Mouse (Mus musculus) heart, embryonic 14.5 days (tissue): ENCODE data around the gene Prpsap2. TPM values are rescaled to one million over a fixed set of nuclear protein-coding genes. Genes with fewer than 3 reads are reported as not detected.

ENCODE experiments used
- ATAC-seq: fragments of 200-750 bp; cut with Nextera tagmentation; 2 replicates; pipeline ENCODE4 v1.8.0; 2017; ENCODE audit warnings: low read depth, moderate TSS enrichment; ENCODE audit not compliant: insufficient number of reproducible peaks, insufficient read depth, low FRiP score
- H3K27ac ChIP-seq, 2 experiments: fragments of 200-500 bp in 1 of 2; fragments of 300-500 bp in 1 of 2; sonication (generic) in 1 of 2; replicated peaks in 1 of 2; 2 replicates each; pipeline ENCODE4 v1.5.1; 2012 to 2014; ENCODE audit warnings: low read depth in 2 of 2, low read length in 2 of 2, control low read depth in 1 of 2, mild to moderate bottlenecking in 1 of 2, mixed read lengths in 1 of 2; ENCODE audit not compliant: control insufficient read depth in 1 of 2, insufficient read depth in 1 of 2
- H3K27me3 ChIP-seq: fragments of 300-500 bp; sonication (generic); 2 replicates; pipeline ENCODE4 v1.6.1; 2014; ENCODE audit warnings: mild to moderate bottlenecking, low read length, control low read depth; ENCODE audit not compliant: control insufficient read depth, insufficient read depth
- H3K36me3 ChIP-seq: fragments of 300-500 bp; sonication (generic); 2 replicates; pipeline ENCODE4 v1.6.1; 2014; ENCODE audit warnings: mild to moderate bottlenecking, control low read depth, low read length, mixed read lengths; ENCODE audit not compliant: control insufficient read depth, insufficient read depth
- H3K4me1 ChIP-seq, 2 experiments: fragments of 200-500 bp in 1 of 2; fragments of 300-500 bp in 1 of 2; sonication (generic) in 1 of 2; 2 replicates each; pipeline ENCODE4 v1.6.1; 2012 to 2014; ENCODE audit warnings: low read length in 2 of 2, control low read depth in 1 of 2, mixed read lengths in 1 of 2; ENCODE audit not compliant: control insufficient read depth in 2 of 2, insufficient read depth in 2 of 2
- H3K4me2 ChIP-seq: fragments of 300-500 bp; sonication (generic); 2 replicates; pipeline ENCODE4 v1.6.1; 2014; ENCODE audit warnings: mild to moderate bottlenecking, low read length
- H3K4me3 ChIP-seq, 2 experiments: fragments of 200-500 bp in 1 of 2; fragments of 300-500 bp in 1 of 2; sonication (generic) in 1 of 2; 2 replicates each; pipeline ENCODE4 v1.5.1; 2012 to 2014; ENCODE audit warnings: low read length in 2 of 2, mild to moderate bottlenecking in 2 of 2, control low read depth in 1 of 2, low read depth in 1 of 2, moderate library complexity in 1 of 2; ENCODE audit not compliant: control insufficient read depth in 1 of 2, insufficient read depth in 1 of 2
- H3K9ac ChIP-seq: fragments of 300-500 bp; sonication (generic); 2 replicates; pipeline ENCODE4 v1.6.1; 2014; ENCODE audit warnings: mild to moderate bottlenecking, low read length
- H3K9me3 ChIP-seq: fragments of 300-500 bp; sonication (generic); 2 replicates; pipeline ENCODE4 v1.6.1; 2016; ENCODE audit warnings: low read length, control low read depth; ENCODE audit not compliant: control insufficient read depth
- WGBS: fragments of 180-500 bp; shearing (Covaris S2); extraction: QIAGEN DNeasy Blood & Tissue Kit; methylation state at CpG from one replicate; pipeline ENCODE4 v1.1.7; 2014; 5-methylcytosine and 5-hydroxymethylcytosine counted together
- polyA plus RNA-seq: library from polyadenylated mRNA; unstranded; fragments of >200 nt; fragmentation: Nextera tagmentation; extraction: Ambion mirVana; gene quantifications from 2 replicates; pipeline ENCODE4 v1.2.1, GENCODE M21; 2014

The Prpsap2 gene
- polyA plus RNA-seq, 1 experiment from 2014 or later, result 15.5 TPM

DNA sequence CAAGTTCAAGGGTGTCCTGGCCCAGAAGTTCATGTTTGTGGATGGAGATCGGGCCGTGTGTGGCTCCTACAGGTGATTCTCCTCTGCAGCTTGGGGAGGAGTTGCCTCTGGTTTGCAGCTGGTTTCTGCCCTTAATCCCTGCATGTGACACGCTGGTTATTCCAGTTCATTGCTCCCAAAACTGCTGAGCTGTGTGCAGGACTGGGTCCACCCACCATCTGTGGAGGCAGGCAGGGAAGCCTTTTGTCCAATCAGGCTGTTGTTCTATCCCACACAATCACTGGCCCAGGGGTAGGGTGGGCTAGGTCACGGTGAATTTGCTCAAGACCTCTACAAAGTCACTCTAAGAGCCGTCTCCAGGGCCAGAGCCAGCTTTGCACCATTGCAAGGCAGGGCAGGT, 60.2 kb downstream of the Prpsap2 start:
- H3K9ac ChIP-seq, result no peak overlapping the region
- H3K4me2 ChIP-seq, result no peak overlapping the region
- H3K27me3 ChIP-seq, result no peaks in the 10 kb centered on the region
- no peak for ATAC-seq
- no peak overlapping the region for H3K27ac ChIP-seq
- H3K4me1 ChIP-seq, result no peaks in the 10 kb centered on the region
- WGBS, result 82% methylated on average over 5 of the region's 5 CpGs
- H3K4me3 ChIP-seq, result no peak overlapping the region
- no peaks in the 10 kb centered on the region for H3K9me3 ChIP-seq
- no peaks in the 10 kb centered on the region for H3K36me3 ChIP-seq

- no peaks in the 10 kb centered on the region for H3K4me1 ChIP-seq
- no peak overlapping the region for H3K9ac ChIP-seq
These were observed 62.0 kb downstream of the Prpsap2 start for GRCm38 (mm10) chr11:61699933-61700332.

DNA sequence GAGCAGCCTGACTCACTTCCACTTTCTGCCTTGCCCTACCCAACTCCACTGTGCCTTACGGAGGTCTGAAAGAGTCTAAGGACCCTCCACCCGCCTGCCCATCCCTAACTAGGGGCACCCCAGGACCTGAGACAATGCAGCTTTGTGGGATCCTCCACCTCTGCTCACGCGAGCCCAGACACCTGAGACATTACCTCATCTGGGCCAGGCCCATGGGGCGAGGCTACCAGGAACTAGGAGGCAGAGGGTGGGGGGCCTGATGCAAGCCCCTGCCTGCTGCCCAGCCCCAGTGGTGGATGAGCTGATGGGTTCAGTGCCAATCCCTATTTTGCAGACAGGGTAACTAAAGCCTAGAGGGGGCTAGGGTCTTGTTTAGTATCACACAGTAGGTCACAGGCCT, 62.4 kb downstream of the Prpsap2 start:
- Histone ChIP-seq H3K4me3 (no peak overlapping the region), H3K36me3 (no peaks in the 10 kb centered on the region), H3K4me2 (no peak overlapping the region), H3K27ac (no peak overlapping the region), H3K9me3 (no peaks in the 10 kb centered on the region), H3K4me1 (no peaks in the 10 kb centered on the region), H3K27me3 (no peaks in the 10 kb centered on the region), H3K9ac (no peak overlapping the region)
- ATAC-seq, result no peak
- 89% methylated on average over 5 of the region's 5 CpGs for WGBS

More at GRCm38 (mm10) chr11:61699933-61700332, 62.0 kb downstream of the Prpsap2 start:
- Histone ChIP-seq H3K4me3 (no peak overlapping the region), H3K27ac (no peak overlapping the region), H3K9me3 (no peaks in the 10 kb centered on the region), H3K36me3 (no peaks in the 10 kb centered on the region), H3K4me2 (no peak overlapping the region), H3K27me3 (no peaks in the 10 kb centered on the region)
- ATAC-seq, result peak; percentile 26; the same call in 1 of the 2 replicates
- WGBS, result 63% methylated on average over 4 of the region's 4 CpGs

- Histone ChIP-seq H3K27ac (no peak overlapping the region), H3K9me3 (no peaks in the 10 kb centered on the region), H3K9ac (no peak overlapping the region), H3K4me1 (no peaks in the 10 kb centered on the region), H3K27me3 (no peaks in the 10 kb centered on the region), H3K4me3 (no peak overlapping the region), H3K4me2 (no peak overlapping the region), H3K36me3 (no peaks in the 10 kb centered on the region)
- ATAC-seq, result no peak
These were observed 63.0 kb downstream of the Prpsap2 start for GRCm38 (mm10) chr11:61698852-61699251.

- 88% methylated on average over 5 of the region's 5 CpGs for WGBS
- no peak overlapping the region for H3K27ac ChIP-seq
- no peak overlapping the region for H3K4me2 ChIP-seq
- H3K36me3 ChIP-seq, result no peaks in the 10 kb centered on the region
- H3K4me1 ChIP-seq, result peaks cover 13 to 15% of the 10 kb centered on the region in 2 experiments
- no peak overlapping the region for H3K9ac ChIP-seq
- no peak for ATAC-seq
- H3K9me3 ChIP-seq, result no peaks in the 10 kb centered on the region
- no peak overlapping the region for H3K4me3 ChIP-seq
- no peaks in the 10 kb centered on the region for H3K27me3 ChIP-seq
These were observed 68.9 kb downstream of the Prpsap2 start for GRCm38 (mm10) chr11:61692996-61693395.

DNA sequence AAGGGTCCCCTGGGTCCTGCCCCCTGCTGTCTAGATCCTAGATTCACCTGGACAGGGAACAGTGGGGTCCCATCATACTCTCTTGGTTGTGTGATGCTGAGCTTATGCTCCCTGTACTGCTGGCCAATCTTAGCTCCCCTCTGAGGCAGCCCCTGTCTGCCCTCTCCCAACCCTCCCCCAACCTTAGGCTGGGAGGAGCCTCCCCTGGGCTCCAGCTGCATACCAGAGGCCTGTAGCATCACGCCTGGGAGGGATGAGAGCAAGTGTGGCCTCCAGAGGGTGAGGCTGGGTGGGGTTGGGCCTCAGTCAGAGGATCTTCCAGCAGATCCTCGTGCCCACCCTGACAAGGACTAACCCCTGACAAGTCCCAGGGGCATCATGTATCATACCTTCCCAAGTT, 74.3 kb downstream of the Prpsap2 start:
- Histone ChIP-seq H3K9me3 (no peaks in the 10 kb centered on the region), H3K4me2 (no peak overlapping the region), H3K27ac (no peak overlapping the region), H3K4me3 (no peak overlapping the region), H3K36me3 (no peaks in the 10 kb centered on the region), H3K27me3 (peaks cover 14% of the 10 kb centered on the region), H3K9ac (no peak overlapping the region), H3K4me1 (peaks cover 42 to 59% of the 10 kb centered on the region in 2 experiments)
- 41% methylated on average over 2 of the region's 2 CpGs for WGBS
- no peak; the same call in 1 of the 2 replicates for ATAC-seq

DNA sequence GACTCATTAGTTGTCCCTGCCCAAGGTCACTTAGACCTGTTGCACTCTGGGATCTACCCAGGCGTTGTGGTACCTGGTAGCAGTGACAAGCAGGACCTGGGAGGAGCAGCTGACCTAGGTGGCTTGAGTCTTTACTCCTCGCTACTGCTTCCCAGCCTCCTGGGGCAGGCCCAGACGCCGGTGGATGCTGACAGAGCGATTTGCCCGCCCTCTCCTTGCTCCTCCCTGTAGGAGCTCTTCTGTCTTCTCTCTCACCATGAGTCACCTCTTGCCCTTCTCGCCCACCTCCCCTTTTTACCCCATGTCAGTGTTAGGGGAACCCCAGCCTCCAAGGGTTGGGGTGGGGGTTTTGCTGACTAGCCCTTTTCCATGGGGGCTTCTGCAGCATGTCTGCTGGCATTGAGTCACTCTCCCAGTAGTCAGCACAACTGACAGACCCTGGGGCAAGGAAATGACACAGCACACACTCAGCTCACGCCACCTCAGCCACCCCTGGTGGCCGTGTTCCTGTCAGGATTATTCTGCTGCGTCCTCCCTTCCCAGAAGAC, 74.9 kb downstream of the Prpsap2 start:
- peaks cover 16% of the 10 kb centered on the region for H3K27me3 ChIP-seq
- no peak overlapping the region for H3K4me3 ChIP-seq
- no peaks in the 10 kb centered on the region for H3K36me3 ChIP-seq
- H3K4me1 ChIP-seq, result peaks cover 42 to 59% of the 10 kb centered on the region in 2 experiments
- no peak overlapping the region; a peak in 1 of 4 replicates for H3K27ac ChIP-seq
- no peak overlapping the region for H3K4me2 ChIP-seq
- no peaks in the 10 kb centered on the region for H3K9me3 ChIP-seq
- ATAC-seq, result no peak
- H3K9ac ChIP-seq, result no peak overlapping the region
- 54% methylated on average over 10 of the region's 10 CpGs for WGBS

DNA sequence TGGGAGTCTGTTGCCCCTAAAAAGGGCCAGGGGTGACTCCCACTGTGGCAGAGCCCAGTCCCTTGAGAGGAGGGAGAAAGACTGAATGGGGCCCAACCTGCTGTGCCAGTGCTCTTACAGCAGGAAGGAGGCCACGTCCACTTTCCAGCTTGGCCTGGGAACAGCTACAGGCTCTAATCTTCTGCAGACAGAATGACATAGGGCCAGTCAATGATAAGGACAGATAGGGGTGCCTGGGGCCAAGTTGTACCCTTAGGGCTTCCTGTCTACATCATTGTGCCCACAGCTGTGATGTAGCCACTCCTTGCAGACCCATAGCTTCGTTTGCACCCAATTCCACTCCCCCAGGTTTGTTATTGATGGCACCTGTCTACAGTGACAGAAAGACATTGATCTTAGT, 75.7 kb downstream of the Prpsap2 start:
- Histone ChIP-seq H3K4me1 (peaks cover 42 to 59% of the 10 kb centered on the region in 2 experiments), H3K4me3 (no peak overlapping the region), H3K36me3 (no peaks in the 10 kb centered on the region), H3K9me3 (no peaks in the 10 kb centered on the region), H3K9ac (no peak overlapping the region), H3K4me2 (0 out of 2 replicates have a peak overlapping the region, but pooled peaks have one; percentile 78), H3K27ac (no peak overlapping the region), H3K27me3 (peaks cover 16% of the 10 kb centered on the region)
- ATAC-seq, result no peak
- 14% methylated on average over 2 of the region's 2 CpGs for WGBS
